Mouse (Mus musculus) frontal cortex, postnatal 25 days (tissue): ENCODE results near the gene Clasp2.
"Not testable (repeated sequence)": the region's sequence is repeated elsewhere in the genome, so short reads cannot be mapped to it uniquely, and the experiment has no call there.

ENCODE experiments used
- DNase-seq, 2 experiments: peaks; one replicate each; pipeline ENCODE4 v3.0.0; 2022; ENCODE audit warnings: low spot score in 2 of 2

Clasp2 gene

DNA sequence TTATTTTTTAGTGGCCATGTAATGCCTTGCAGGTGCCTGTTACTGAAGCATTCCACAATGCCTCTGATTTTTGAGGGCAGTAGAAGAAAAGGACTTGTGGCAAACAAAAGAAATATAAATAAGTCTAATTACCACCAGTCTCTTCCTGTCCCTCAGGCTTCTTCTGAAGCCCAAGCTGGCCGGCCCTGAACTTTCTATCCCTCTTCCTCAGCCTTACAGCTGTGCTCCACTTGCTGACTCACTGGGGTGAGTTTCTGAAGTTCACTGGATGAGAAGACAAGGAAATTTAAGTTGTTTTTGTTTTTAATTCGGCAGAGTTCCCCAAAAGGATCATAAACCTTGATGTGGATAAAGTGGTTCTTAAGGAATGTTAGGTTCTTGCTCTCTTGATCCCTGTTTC, 74.6 kb downstream of the Clasp2 start:
- DNase-seq: no peak

DNA sequence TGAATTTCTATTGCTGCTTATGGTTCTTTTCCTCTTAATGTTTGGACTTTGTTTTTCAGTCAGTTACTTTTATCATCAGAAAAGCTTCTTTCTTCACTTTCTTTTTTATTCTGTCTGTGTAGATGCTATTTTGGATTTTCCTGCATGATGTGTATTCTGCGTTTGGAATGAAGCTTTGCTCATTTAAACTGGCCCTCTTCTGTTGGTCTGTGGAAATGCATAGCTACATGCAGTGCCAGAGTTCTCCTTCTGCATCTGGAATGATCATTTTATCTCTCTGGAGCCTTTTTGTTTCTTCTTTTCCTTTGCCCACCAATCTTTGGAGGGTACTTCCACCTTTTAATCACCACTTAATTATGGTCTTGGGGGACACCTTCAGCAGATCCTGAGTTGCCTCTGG, 80.9 kb downstream of the Clasp2 start:
- no peak for DNase-seq

DNA sequence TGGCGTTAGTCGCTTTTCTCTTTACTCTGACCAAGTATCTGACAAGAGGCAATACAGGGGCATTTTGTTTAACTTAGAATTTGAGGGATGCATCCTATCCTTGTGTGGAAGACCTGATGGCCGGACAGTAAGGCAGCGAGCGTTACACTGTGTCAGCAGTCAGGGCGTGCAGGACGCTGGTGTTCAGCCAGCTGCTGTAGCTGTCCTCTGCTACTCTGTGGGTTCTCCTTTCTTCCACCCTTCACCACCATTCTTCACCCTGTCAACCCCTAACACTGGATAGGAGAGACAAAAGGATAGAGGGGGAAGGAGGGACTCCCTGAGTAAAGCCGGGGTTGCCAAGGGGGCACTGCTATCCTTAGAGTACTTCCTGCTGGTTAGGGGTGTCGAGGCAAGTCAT, 87.4 kb downstream of the Clasp2 start:
- no peak for DNase-seq

DNA sequence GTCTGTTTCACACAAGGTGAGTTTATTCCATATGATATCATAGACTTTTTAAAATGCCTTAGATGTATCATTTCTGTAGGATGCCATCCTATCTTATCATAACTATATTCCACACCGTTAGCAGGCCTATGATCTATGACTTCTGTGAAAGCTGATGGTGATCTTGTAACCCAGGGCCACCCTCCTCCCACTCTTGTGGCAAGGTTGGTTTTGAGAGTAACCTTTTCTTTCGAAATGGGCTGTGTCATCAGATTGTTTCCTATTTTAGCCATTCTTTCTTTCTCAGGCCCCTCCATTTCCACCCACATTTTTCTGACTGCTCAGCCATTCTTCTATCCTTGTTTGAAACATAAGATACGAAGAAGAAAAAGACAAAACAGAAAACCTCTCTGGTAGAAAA, 88.9 kb downstream of the Clasp2 start:
- no peak for DNase-seq

DNA sequence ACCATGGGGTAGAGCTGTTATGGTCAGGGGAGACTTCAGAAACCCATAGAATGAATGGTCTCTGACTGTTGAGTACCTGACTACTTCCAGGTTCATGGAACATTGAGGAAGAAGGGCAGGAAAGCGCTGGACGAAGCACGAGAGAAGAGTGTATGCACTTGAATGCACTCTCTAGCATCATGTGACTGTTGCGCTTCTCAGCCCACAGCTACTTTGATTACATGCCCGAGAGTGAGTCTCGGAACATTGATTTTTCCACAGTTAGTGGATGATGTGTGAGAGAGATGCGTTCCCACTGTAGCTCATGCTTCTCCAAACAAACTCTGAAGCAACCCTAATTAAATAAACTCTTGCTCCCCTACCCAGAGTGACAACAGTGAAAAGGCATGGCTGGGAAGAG, 92.2 kb downstream of the Clasp2 start:
- no peak for DNase-seq

DNA sequence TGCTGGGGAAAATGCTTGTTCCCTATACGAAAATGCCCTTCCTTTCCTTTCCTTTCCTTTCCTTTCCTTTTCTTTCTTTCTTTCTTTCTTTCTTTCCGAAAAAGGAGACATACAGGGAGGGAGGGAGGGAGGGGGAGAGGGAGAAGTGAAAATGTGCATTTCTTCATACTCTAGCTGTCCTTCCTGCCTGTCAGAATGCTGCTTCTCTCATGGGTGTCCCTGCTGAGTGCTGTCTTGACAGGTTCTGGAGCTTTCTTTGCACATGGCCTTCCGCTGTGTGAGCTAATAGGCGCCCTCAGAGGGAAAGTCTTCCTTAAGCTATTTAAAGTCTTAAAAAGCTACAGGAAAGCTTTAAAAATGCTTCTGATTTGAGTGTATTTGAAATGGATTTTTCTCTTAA, 95.7 kb downstream of the Clasp2 start:
- no peak for DNase-seq

DNA sequence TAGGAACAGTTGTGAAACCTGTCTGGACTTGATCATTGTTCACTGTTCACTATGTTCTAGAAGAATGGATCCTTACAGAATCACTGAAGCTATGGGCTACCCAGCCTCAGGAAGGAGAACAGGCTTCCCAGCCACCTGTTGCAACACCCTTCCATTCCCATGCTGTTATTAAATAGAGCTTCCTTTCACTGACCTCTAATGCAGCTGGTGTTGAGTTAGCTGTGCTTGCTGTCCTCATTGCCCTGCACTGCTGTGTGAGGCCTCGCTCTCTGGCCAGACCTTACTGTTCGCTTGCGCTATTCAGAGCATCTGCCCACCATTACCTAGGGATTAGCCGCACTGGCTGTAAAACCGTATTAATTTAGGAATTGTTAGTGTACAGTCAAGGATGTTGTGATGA, 96.2 kb downstream of the Clasp2 start:
- no peak for DNase-seq

DNA sequence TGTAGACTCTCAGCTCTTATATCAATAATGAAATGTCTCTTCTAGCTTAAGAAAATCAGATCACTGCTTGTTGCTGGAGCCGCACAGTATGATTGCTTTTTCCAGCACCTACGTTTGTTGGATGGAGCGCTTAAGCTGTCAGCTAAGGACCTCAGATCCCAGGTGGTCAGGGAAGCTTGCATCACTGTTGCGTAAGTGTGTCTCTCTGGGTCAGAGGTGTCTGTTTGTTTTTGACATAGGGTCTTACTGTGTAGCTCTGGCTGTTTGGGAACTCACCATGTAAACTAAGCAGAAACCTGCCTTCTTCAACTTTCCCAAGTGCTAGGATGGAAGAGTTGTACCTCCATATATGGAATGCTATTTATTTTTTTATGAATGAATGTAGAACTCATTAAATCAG, 102.8 kb downstream of the Clasp2 start:
- DNase-seq: no peak

DNA sequence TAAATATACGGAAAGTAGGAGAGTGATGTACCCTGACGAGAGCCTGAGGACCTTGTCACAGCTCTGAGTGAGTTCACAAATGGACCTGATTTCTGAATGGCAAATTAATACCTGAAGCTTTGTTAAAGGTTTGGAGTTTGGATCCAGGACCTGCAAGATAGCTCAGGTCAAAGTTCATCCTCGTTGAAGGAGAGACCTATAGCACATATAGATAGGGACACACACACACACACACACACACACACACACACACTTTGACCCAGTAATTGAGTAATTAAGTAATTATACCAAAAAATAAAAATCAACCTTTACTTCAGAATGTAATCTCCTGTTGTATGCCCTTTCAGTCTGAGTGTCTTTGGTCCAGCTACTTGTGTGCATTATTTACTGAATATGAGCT, 114.2 kb downstream of the Clasp2 start:
- no peak for DNase-seq

DNA sequence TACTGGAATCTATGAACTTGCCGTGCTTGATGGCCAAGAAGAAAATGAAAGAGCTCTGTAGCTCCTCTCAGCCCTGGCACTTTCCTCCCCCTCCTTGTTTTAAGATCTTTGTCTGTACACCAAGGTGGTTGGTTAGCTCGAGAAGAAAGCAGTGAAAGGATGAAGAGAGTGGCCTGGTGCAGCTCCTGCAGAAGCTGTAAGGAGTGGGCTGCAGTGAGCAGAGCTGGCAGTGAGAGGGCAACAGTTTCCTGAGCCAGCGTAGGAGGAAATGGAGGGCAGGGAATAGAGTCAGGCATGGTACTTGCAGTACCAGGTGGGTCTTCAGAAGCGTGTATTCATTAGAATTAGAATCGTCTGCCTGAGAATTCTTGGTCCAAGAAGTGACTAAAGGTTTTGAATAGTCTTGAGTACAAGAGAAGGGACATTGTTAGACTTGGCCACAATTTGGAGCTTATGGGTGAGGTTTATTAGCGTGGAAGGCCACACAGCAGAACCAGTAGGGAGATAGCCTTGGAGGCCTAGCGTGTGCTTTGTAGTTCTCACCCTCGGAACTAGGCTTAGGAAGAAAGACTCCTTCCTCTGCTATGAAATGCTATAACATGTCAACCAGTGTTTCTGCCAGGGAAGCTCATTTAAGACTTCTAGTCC, 116.1 kb downstream of the Clasp2 start:
- no peak for DNase-seq

DNA sequence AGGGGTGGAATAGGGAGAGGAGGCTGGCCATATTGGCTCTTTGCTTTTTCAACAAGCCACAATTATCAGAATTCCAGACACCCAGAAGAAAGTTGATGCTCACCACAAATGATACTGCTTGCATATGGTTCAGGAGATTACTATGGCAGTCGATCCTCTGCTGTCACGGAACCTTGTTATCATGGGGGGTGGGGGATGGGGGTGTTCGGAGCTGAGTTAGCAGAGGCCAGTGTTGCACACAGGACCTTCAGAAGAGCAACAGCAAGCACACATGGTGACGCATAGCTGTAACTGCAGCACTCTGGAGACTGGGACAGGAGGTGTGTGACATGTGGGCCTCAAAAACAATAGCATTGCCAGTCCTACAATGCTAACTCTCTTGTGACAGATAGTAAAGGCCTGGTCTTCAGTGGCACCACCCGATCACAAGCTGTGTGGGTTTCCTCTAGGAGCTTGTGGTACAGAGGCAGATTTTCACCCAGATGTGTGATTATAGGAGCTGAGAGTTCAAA, 116.7 kb downstream of the Clasp2 start:
- DNase-seq: no peak

DNA sequence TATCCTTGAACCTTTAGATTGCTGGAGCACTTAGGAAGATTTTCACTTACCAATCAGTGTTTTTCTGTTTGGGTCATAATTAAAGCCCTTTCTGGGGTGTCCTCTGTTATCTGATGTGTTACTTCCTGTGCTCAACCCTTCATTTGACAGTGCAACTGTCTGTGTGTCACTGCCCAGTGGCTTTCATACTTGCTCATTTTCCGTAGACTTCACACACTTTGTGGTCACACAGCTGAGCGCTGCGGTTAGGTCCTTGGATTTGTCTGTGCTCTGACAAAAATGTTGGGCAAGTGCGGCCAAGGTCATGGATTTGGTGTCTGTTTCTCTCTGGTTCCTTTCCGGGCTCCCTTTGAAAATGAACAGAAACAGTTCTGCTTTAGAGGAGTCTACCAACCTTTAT, 118.1 kb downstream of the Clasp2 start:
- DNase-seq: no peak

DNA sequence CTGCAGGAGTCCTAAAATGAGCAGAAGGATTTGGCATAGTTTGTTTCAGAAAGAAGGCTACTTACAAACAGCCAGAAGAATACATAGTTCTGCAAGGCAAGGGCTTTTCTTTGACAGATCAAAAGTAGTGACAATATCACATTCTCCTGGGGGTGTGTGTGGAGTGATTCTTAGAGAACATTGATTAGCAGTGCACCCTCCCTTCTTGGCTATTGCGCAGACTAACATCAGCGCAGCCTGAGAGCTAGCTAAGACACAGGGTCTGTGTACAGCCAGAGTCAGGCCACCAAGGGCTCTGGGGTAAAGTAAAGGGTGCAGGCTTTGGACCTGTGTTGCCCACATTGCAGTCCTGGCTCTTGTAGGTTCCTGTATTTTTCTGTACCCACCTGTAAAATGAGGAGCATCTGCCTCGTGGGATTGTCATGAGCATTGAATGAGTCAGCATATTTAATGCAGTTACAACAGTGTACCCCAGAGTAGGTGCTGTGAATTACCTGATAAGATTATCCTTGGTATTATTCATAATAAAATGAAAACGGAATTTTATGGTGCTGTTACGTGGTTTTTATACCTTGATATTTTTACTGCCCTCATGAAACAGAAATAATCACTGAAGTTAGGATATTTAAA, 122.2 kb downstream of the Clasp2 start:
- DNase-seq: no peak

DNA sequence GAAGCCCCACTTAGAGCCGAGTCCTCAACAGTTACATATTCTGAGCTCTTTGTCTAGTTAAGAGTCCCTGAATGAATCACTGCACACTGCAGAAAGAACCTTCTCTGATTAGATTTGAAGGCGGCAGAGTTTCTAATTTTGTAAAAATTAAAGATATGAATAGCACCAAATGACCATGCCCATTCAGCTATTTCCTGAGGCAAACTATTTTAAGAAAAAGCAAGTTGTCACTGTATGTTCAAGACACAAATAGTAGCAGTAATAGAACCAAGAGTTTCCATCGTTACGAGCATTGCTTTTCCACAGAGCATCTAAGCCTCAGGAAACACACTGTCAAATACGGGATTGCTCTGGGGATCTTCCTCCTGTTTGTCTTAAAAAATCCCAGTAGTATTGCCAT, 126.7 kb downstream of the Clasp2 start:
- no peak for DNase-seq

DNA sequence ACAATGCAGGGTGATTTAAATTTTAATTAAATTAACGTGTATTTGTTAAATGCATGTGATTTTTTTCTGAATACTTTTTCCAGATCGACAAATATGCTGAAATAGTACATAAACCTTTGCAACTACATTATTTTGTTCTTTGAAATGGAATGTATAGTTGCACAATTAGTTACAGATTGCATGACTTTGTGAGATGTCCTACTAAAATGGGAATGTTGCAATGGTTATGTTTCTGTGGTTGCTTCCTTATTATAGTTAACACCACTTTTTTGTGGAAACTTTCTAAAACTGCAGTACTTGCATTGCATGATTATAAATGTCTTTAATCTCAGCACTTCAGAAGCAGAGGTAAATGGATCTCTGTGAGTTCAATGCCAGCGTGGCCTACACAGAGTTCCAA, 153.6 kb downstream of the Clasp2 start:
- no peak for DNase-seq

DNA sequence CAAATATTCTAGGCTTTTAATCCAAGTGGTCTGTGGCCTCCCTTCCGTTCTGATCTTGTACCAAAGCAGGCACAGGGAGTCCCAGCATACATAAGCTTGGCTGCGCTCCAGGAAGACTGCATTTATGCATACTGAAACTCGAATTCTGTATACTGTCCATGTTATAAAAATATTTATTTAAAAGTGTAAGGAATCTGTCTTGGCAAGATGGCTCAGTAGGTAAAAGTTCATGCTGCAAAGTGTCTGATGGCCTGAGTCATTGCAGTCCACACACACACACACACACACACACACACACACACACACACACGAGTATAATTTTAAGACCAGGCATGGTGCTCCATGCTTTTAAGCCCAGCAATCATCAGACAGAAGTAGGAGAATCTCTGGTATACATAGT, 161.9 kb downstream of the Clasp2 start:
- no peak for DNase-seq

DNA sequence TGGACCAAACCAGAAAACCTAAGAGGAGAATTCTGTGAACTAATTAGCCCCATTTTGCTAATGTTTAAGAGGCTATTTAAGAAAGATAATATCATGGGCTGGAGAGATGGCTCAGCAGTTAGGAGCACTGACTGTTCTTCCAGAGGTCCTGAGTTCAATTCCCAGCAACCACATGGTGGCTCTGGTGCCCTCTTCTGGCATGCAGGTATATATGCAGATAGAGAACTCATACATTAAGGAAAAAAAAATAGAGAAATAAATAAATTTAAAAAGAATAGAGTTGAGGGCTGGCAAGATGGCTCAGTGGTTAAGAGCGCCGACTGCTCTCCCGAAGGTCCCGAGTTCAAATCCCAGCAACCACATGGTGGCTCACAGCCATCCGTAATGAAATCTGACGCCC, 163.0 kb downstream of the Clasp2 start:
- DNase-seq: not testable (repeated sequence)

DNA sequence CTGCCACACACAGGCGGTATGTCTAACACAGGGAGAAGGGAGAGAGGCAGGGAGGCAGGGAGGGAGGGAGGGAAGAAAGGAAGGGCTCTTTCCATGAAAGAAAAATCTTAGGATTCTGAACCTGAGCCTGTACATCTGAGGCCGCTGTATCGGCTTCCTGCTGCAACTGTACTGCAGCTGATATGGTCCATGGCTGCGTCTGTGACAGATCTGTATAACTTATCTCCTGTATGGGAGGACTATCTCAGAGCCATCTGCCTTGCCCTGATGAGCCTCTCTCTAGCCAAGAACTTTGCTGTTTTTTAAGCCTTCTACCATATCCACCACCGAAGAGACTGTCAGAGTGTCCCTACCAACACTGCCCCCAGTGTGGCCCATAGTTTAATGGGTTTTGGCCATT, 174.5 kb downstream of the Clasp2 start:
- DNase-seq: no peak

DNA sequence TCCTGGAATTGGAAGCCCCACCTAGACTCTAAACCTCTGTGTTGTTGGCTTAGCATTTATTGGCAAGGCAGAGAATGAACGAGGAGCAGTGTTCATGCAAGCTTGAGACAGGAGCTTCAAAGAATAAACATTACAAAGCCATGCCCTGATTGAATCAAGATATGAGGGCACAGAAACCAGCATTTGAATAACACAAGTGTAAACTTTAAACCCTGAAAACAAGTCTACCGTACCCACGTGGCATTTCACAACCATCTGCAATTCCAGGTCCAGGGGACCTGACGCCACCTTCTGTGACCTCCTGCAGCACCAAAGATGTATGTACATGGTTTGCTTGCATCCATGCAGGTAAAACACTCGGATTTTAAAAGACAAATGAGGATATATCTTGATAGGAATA, 181.4 kb downstream of the Clasp2 start:
- DNase-seq: no peak

DNA sequence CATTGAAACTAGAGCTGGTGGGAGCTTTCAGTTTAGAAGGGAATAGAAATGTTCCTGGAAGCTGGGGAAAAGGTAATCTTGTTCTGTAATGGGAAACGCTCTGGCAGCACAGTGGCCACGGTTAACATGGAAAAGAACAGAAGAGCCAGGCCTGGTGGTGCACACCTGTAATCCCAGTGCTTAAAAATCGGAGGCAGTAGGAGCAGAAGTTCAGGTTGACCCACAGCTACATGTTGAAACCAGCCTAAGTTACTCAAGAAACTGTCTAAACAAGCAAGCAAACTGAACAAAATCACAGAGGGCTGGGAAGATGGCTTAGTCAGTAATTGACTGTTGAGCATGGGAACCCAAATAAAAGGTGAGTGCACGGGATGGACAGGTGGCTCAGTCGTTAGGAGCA, 183.6 kb downstream of the Clasp2 start:
- no peak for DNase-seq

DNA sequence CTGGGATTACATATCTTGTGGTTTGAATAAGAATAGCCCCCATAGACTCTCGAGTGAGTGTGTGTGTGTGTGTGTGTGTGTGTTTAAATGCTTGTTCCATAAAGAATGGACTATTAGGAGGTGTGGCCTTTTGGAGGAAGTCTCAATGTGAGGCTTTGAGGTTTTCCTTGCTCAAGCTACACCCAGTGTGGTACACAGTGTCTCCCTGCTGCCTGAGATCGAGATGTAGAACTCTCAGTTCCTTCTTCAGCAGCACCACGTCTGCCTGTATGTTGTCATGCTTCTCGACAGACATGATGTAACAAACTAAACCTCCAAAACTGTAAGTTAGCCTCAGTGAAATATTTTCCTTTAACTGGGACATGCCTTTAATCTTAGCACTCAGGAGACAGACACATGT, 187.3 kb downstream of the Clasp2 start:
- no peak for DNase-seq

DNA sequence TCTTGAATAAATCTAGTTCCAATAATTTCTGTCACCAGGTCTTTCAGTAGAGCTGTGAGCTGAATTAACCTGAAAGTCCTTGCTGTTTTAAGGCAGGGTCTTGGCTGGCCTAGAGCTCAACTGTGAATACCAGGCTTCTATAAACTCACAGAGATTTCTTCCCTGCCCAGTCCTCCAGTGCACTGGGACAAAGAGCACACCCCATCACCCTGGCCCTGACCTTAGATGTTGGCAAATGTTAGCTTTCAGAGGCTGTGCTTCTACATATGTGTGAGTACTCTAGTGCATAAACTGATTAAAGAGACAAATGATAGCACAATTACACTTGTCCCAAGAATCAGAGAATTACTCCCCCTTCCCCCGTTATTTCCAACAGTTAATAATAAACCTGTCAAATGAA, 188.4 kb downstream of the Clasp2 start:
- no peak for DNase-seq

DNA sequence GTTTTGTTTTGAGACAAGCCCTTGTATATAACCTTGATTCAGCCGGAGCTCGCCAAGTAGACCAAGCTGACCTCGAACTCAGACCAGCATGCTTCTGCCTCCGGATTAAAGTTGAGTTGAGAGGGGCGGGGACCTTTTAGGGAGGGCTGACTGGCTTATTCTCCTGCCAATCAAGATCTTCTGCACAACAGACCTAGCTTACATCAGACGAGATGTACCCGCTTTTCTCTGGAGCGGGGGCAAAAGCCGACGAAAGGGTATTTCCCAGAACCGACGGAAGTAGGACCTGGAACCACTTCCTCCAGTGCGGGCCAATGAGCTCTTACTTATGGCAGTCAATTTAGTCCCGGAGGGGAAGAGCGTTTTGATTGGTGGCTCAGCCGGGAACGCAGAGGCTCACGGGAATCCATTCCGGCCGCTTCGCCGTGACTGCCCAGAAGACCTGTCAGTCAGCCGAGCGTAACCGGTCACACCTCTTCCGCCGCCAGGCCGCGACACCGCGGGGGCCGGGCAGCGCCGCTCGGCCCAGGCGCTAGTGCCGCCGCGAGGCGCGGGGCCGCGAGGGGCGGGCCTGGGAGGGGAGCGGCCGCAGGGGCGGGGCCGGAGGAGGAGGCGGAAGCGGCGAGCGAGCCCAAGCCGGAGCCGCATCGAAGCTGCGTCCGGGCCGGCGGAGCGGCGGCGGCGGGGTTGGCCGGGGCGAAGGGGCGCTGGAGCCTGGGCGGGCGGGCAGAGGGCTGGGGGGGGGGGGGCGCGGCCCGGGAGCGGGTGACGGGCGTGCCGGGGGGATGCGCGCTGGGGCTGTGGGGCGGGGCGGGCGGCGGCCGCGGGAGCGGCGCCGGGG, 189.5 kb downstream of the Clasp2 start, which contains the start of gene Ubp1:
Gene Ubp1 (plus strand): TSS at position 401 of the 841 bp plus-strand sequence.
- peak; percentile 91 to 92 for DNase-seq
